Mouse (Mus musculus): Measurements from ENCODE around the gene Unc5c.

GRCm38 (mm10) chr3:141581892-141582214 lies 116.8 kb downstream of the Unc5c start:
- TF ChIP-seq USF1 (IDR thresholded peaks at IDR 0.05; ENCODE audit: low read depth, low read length) (no peak), CTCF (IDR thresholded peaks at IDR 0.05 in 2 of 3, conservative IDR thresholded peaks at IDR 0.05 in 1 of 3; ENCODE audit: control insufficient read depth in 1 of 3, insufficient read depth in 1 of 3, low read depth in 2 of 3, low read length in 3 of 3, poor library complexity in 1 of 3, severe bottlenecking in 1 of 3) (no peak), SMC3 (IDR thresholded peaks at IDR 0.05; ENCODE audit: low read depth, low read length) (no peak), POLR2A (IDR thresholded peaks at IDR 0.05; ENCODE audit: control insufficient read depth in 1 of 2, insufficient read depth in 1 of 2, low read depth in 1 of 2, low read length in 2 of 2, poor library complexity in 1 of 2) (no peak), MAFK (IDR thresholded peaks at IDR 0.05; ENCODE audit: borderline replicate concordance, low read depth, low read length) (no peak), ZC3H11A (IDR thresholded peaks at IDR 0.05; ENCODE audit: low read depth, low read length) (no peak), MYC (IDR thresholded peaks at IDR 0.05; ENCODE audit: low read depth, low read length) (no peak), NELFE (IDR thresholded peaks at IDR 0.05; ENCODE audit: low read depth, low read length) (no peak), HCFC1 (IDR thresholded peaks at IDR 0.05; ENCODE audit: low read depth, low read length) (no peak), EP300 (IDR thresholded peaks at IDR 0.05; ENCODE audit: low read depth in 1 of 2, low read length in 2 of 2) (no peak), BHLHE40 (IDR thresholded peaks at IDR 0.05; ENCODE audit: borderline replicate concordance, low read depth, low read length) (no peak), MAX (IDR thresholded peaks at IDR 0.05; ENCODE audit: low read length) (no peak), JUND (IDR thresholded peaks at IDR 0.05; ENCODE audit: low read depth, low read length) (no peak), TCF12 (IDR thresholded peaks at IDR 0.05; ENCODE audit: low read depth, low read length) (no peak)
